Mouse (Mus musculus): ENCODE results near the gene Frrs1. TPM values are rescaled to one million over a fixed set of nuclear protein-coding genes. Genes with fewer than 3 reads are reported as not detected.

Frrs1 gene
- polyA plus RNA-seq (2012; rRNA removed): 22.8 and 27.8 TPM in 2 replicates

GRCm38 (mm10) chr3:116858941-116859685 lies at the start of gene Frrs1:
Frrs1 (plus strand) TSS chr3:116859464.

Other genes with a start within 250 kb of the Frrs1 start
- 6.9 and 7.7 TPM in 2 replicates for gene Trmt13, start 244.9 kb upstream of the Frrs1 start, polyA plus RNA-seq (2012; rRNA removed)
- gene Mfsd14a, start 196.8 kb upstream of the Frrs1 start, polyA plus RNA-seq (2012; rRNA removed): 19.7 and 19.8 TPM in 2 replicates
- 0.07 TPM in 1 of 2 replicates, not detected in the other for gene Gm43191, start 178.2 kb upstream of the Frrs1 start, polyA plus RNA-seq (2012; rRNA removed)
- gene Slc35a3, start 146.6 kb upstream of the Frrs1 start, polyA plus RNA-seq (2012; rRNA removed): 6.6 and 7.2 TPM in 2 replicates
- gene Agl, start 51.3 kb upstream of the Frrs1 start, polyA plus RNA-seq (2012; rRNA removed): 17.1 and 21.5 TPM in 2 replicates
- gene 4930455H04Rik, start 108.8 kb downstream of the Frrs1 start, polyA plus RNA-seq (2012; rRNA removed): 0.02 and 0.05 TPM in 2 replicates
- gene Palmd, start 109.5 kb downstream of the Frrs1 start, polyA plus RNA-seq (2012; rRNA removed): 13.2 and 13.5 TPM in 2 replicates

All from liver, embryonic 18 days (tissue).